Mouse (Mus musculus) cerebellum, adult 2 months (tissue): Measurements from ENCODE around the gene Syngr4.

Source experiments
- CTCF ChIP-seq: fragments of 200-500 bp; IDR thresholded peaks from 2 replicates; pipeline ENCODE4 v1.5.1; 2011; ENCODE audit warnings: low read depth, mild to moderate bottlenecking, control low read depth, low read length, moderate library complexity, borderline replicate concordance; ENCODE audit not compliant: insufficient read depth
- POLR2A ChIP-seq: fragments of 200-500 bp; IDR thresholded peaks from 2 replicates; pipeline ENCODE4 v1.6.1; 2011; ENCODE audit warnings: low read length, control low read depth, borderline replicate concordance; ENCODE audit not compliant: insufficient read depth

GRCm38 (mm10) chr7:45908384-45908783 is 11.9 kb upstream of the Syngr4 start:
- no peak for TF ChIP-seq CTCF
- no peak for TF ChIP-seq POLR2A
